Mouse (Mus musculus): ENCODE measurements around the gene Sptan1.

- TF ChIP-seq GATA1 (IDR thresholded peaks at IDR 0.05; ENCODE audit: low read length), result no peak
- no peak for TF ChIP-seq TAL1 (IDR thresholded peaks at IDR 0.05; ENCODE audit: low read length)
Measured at GRCm38 (mm10) chr2:29965250-29965843, at the start of gene Sptan1.
